ENCODE assay signal across 22 mouse cellular contexts in the genomic region with DNA sequence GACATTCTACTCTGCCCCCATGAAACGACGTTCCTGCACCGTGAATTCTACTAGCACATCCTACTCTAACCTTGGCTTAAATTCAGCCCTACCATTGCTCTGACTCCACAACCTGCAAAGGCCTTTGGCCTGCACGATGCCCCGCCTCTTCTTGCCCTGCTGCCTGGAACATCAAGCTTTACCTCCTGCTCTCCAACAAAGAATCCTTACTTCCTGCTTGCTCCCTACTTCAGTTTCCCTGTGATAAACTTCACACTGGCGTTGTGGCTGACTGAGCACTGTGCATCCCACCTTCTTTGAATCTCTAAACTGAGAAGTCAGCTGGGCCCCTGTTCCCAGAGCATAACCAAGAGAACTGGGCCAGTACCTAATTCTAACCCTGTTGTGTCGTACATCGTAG.
DNase-seq lines count a peak whose midpoint lies in the region; ATAC-seq lines count a peak whose summit lies in the region.
"Had no signal": no experiment of that assay in that cellular context is flagged by ENCODE, and none has a peak within 500 bp of the region (broad histone marks: within the 10 kb centered on the region; RNA-seq: fewer than 3 reads in every experiment).

No protein-coding gene starts in this region.

- no peak overlapping the region for H3K4me3 ChIP-seq in intestine, embryonic 14.5 days (ENCODE audit: low read depth, low read length)
- no peak overlapping the region for H3K4me3 ChIP-seq in intestine, embryonic 15.5 days (replicated peaks)
- H3K4me3 ChIP-seq in kidney, embryonic 16.5 days (ENCODE audit: low read length): no peak overlapping the region
- no peak overlapping the region for H3K4me3 ChIP-seq in midbrain, embryonic 13.5 days (replicated peaks)
- H3K4me3 ChIP-seq: embryonic facial prominence, embryonic 12.5 days; embryonic facial prominence, embryonic 15.5 days; gastrocnemius, adult 2 months had no signal

- no peaks in the 10 kb centered on the region for H3K9me3 ChIP-seq in intestine, embryonic 14.5 days (ENCODE audit: control insufficient read depth, low read length)
- H3K9me3 ChIP-seq in intestine, embryonic 15.5 days: no peaks in the 10 kb centered on the region
- no peaks in the 10 kb centered on the region for H3K9me3 ChIP-seq in kidney, embryonic 16.5 days (ENCODE audit: low read length)
- no peaks in the 10 kb centered on the region for H3K9me3 ChIP-seq in midbrain, embryonic 13.5 days
- H3K9me3 ChIP-seq: embryonic facial prominence, embryonic 12.5 days; embryonic facial prominence, embryonic 15.5 days had no signal

- no peaks in the 10 kb centered on the region for H3K4me1 ChIP-seq in intestine, embryonic 14.5 days (replicated peaks; ENCODE audit: control insufficient read depth, insufficient read depth, low read length)
- no peaks in the 10 kb centered on the region for H3K4me1 ChIP-seq in intestine, embryonic 15.5 days (replicated peaks)
- peaks cover 11% of the 10 kb centered on the region for H3K4me1 ChIP-seq in kidney, embryonic 16.5 days (ENCODE audit: insufficient read depth, low read length)
- H3K4me1 ChIP-seq in midbrain, embryonic 13.5 days (replicated peaks): peaks cover 12% of the 10 kb centered on the region
- H3K4me1 ChIP-seq: embryonic facial prominence, embryonic 12.5 days; embryonic facial prominence, embryonic 15.5 days had no signal

- no peaks in the 10 kb centered on the region for H3K27me3 ChIP-seq in intestine, embryonic 14.5 days (replicated peaks; ENCODE audit: control insufficient read depth, insufficient read depth, low read length)
- H3K27me3 ChIP-seq in intestine, embryonic 15.5 days (replicated peaks): no peaks in the 10 kb centered on the region
- no peaks in the 10 kb centered on the region for H3K27me3 ChIP-seq in kidney, embryonic 16.5 days (ENCODE audit: insufficient read depth, low read length)
- H3K27me3 ChIP-seq in midbrain, embryonic 13.5 days: no peaks in the 10 kb centered on the region
- H3K27me3 ChIP-seq: embryonic facial prominence, embryonic 12.5 days; embryonic facial prominence, embryonic 15.5 days had no signal

- H3K9ac ChIP-seq in intestine, embryonic 14.5 days (ENCODE audit: low read length): no peak overlapping the region
- H3K9ac ChIP-seq in intestine, embryonic 15.5 days: no peak overlapping the region
- no peak overlapping the region for H3K9ac ChIP-seq in kidney, embryonic 16.5 days (replicated peaks; ENCODE audit: low read length)
- H3K9ac ChIP-seq in midbrain, embryonic 13.5 days (replicated peaks): no peak overlapping the region
- H3K9ac ChIP-seq: embryonic facial prominence, embryonic 12.5 days; embryonic facial prominence, embryonic 15.5 days; forebrain, postnatal 0 days had no signal

- no peaks in the 10 kb centered on the region for H3K36me3 ChIP-seq in intestine, embryonic 14.5 days (ENCODE audit: control insufficient read depth, insufficient read depth, low read length)
- H3K36me3 ChIP-seq in intestine, embryonic 15.5 days: no peaks in the 10 kb centered on the region
- no peaks in the 10 kb centered on the region for H3K36me3 ChIP-seq in kidney, embryonic 16.5 days (ENCODE audit: insufficient read depth, low read length)
- no peaks in the 10 kb centered on the region for H3K36me3 ChIP-seq in midbrain, embryonic 13.5 days
- H3K36me3 ChIP-seq: embryonic facial prominence, embryonic 12.5 days; embryonic facial prominence, embryonic 15.5 days had no signal

- ATAC-seq in intestine, embryonic 14.5 days (replicated peaks; ENCODE audit: low FRiP score, low TSS enrichment, low read depth): no peak
- ATAC-seq in intestine, embryonic 15.5 days: no peak
- 0 out of 2 replicates have a peak, but pooled peaks have one; percentile 15 for ATAC-seq in kidney, embryonic 16.5 days (ENCODE audit: low FRiP score, low TSS enrichment)
- ATAC-seq in midbrain, embryonic 13.5 days: no peak
- ATAC-seq: activated CD4-positive, CD25-positive, alpha-beta regulatory T cell, adult 4 months; forebrain, embryonic 14.5 days; forebrain, postnatal 0 days had no signal

- no peak overlapping the region for H3K27ac ChIP-seq in intestine, embryonic 14.5 days (ENCODE audit: low read depth)
- H3K27ac ChIP-seq in intestine, embryonic 15.5 days: no peak overlapping the region
- H3K27ac ChIP-seq in kidney, embryonic 16.5 days (ENCODE audit: low read length): no peak overlapping the region
- H3K27ac ChIP-seq in midbrain, embryonic 13.5 days: no peak overlapping the region
- H3K27ac ChIP-seq: embryonic facial prominence, embryonic 12.5 days; embryonic facial prominence, embryonic 15.5 days; gastrocnemius, adult 2 months had no signal

- peak; percentile 11 for DNase-seq in embryo, embryonic 9.5 days (ENCODE audit: extremely low spot score)
- no peak for DNase-seq in embryo, embryonic 10 days (ENCODE audit: low spot score)
- peak; percentile 12 for DNase-seq in intestine, embryonic 14.5 days (ENCODE audit: low spot score)
- no peak for DNase-seq in kidney, postnatal 10 days
- DNase-seq: adrenal gland, adult 8-10 months; adrenal gland, postnatal 25 days; cerebellum, adult 11-12 months; cerebellum, adult 8-10 months; cerebellum, postnatal 10 days; cerebellum, postnatal 36 days; forebrain, postnatal 0 days; gastrocnemius, adult 2 months; gastrocnemius, postnatal 14 days; heart, adult 11 months had no signal

- H3K4me2 ChIP-seq in intestine, embryonic 14.5 days (ENCODE audit: low read length): no peak overlapping the region
- H3K4me2 ChIP-seq in intestine, embryonic 15.5 days (replicated peaks): no peak overlapping the region
- no peak overlapping the region for H3K4me2 ChIP-seq in kidney, embryonic 16.5 days (replicated peaks; ENCODE audit: low read depth, low read length)
- H3K4me2 ChIP-seq in midbrain, embryonic 13.5 days (replicated peaks): no peak overlapping the region
- H3K4me2 ChIP-seq: embryonic facial prominence, embryonic 12.5 days; embryonic facial prominence, embryonic 15.5 days; heart, embryonic 11.5 days had no signal

- 80% methylated on average over 8 of the region's 8 CpGs for WGBS in intestine, embryonic 14.5 days
- WGBS in intestine, embryonic 15.5 days: 81% methylated on average over 8 of the region's 8 CpGs
- WGBS in kidney, embryonic 16.5 days: 49% methylated on average over 8 of the region's 8 CpGs
- WGBS in midbrain, embryonic 13.5 days: 71% methylated on average over 8 of the region's 8 CpGs

Comparison
In these comparisons a context has a peak if more than half of its experiments do, and no peak if none do; other contexts are left out.
1. DNase-seq: peak in embryo, embryonic 9.5 days (single experiment) and intestine, embryonic 14.5 days (single experiment); none in embryo, embryonic 10 days (single experiment) and kidney, postnatal 10 days (single experiment).